Mouse (Mus musculus) lung, postnatal 0 days (tissue): ENCODE measurements at regions not wholly inside any gene's neighbourhood (a gene's known extent, or its start where the extent isn't known, plus 50 kb on each side); places are given as distances from the start of the nearest gene placed in this dataset.

ENCODE experiments used
- ATAC-seq: fragments of 200-750 bp; cut with Nextera tagmentation; 2 replicates; pipeline ENCODE4 v1.8.0; 2017; ENCODE audit warnings: moderate library complexity
- DNase-seq: peaks from one replicate; pipeline ENCODE4 v3.0.0-alpha.2; 2016; ENCODE audit warnings: low spot score
- H3K27ac ChIP-seq: fragments of 300-500 bp; sonication (generic); 2 replicates; pipeline ENCODE4 v1.5.1; 2014; ENCODE audit warnings: antibody characterized with exemption, mild to moderate bottlenecking, low read length, mixed read lengths
- H3K27me3 ChIP-seq: fragments of 300-500 bp; sonication (generic); replicated peaks from 2 replicates; pipeline ENCODE4 v1.6.1; 2014; ENCODE audit warnings: low read length, mixed read lengths; ENCODE audit not compliant: insufficient read depth
- H3K36me3 ChIP-seq: fragments of 300-500 bp; sonication (generic); 2 replicates; pipeline ENCODE4 v1.6.1; 2014; ENCODE audit warnings: low read length, mixed read lengths; ENCODE audit not compliant: insufficient read depth
- H3K4me1 ChIP-seq: fragments of 300-500 bp; sonication (generic); 2 replicates; pipeline ENCODE4 v1.6.1; 2014; ENCODE audit warnings: antibody characterized with exemption, low read depth, low read length, mixed read lengths; ENCODE audit not compliant: insufficient read depth
- H3K4me2 ChIP-seq: fragments of 300-500 bp; sonication (generic); replicated peaks from 2 replicates; pipeline ENCODE4 v1.6.1; 2014; ENCODE audit warnings: low read depth, mild to moderate bottlenecking, low read length, moderate library complexity, mixed read lengths
- H3K4me3 ChIP-seq: fragments of 300-500 bp; sonication (generic); 2 replicates; pipeline ENCODE4 v1.5.1; 2014; ENCODE audit warnings: low read depth, low read length
- H3K9ac ChIP-seq: fragments of 300-500 bp; sonication (generic); replicated peaks from 2 replicates; pipeline ENCODE4 v1.6.1; 2014; ENCODE audit warnings: low read depth, mild to moderate bottlenecking
- H3K9me3 ChIP-seq: fragments of 300-500 bp; sonication (generic); 2 replicates; pipeline ENCODE4 v1.6.1; 2016; ENCODE audit warnings: low read length, mixed read lengths
- CTCF ChIP-seq: IDR thresholded peaks from 2 replicates; pipeline ENCODE4 v1.5.1; 2016; ENCODE audit warnings: antibody characterized with exemption, mild to moderate bottlenecking
- EP300 ChIP-seq: IDR thresholded peaks from 2 replicates; pipeline ENCODE4 v1.6.1; 2016; ENCODE audit warnings: antibody characterized with exemption, mild to moderate bottlenecking, control low read depth
- WGBS: fragments of 180-500 bp; shearing (Covaris S2); extraction: QIAGEN DNeasy Blood & Tissue Kit; methylation state at CpG from one replicate; pipeline ENCODE4 v1.1.7; 2014; 5-methylcytosine and 5-hydroxymethylcytosine counted together

DNA sequence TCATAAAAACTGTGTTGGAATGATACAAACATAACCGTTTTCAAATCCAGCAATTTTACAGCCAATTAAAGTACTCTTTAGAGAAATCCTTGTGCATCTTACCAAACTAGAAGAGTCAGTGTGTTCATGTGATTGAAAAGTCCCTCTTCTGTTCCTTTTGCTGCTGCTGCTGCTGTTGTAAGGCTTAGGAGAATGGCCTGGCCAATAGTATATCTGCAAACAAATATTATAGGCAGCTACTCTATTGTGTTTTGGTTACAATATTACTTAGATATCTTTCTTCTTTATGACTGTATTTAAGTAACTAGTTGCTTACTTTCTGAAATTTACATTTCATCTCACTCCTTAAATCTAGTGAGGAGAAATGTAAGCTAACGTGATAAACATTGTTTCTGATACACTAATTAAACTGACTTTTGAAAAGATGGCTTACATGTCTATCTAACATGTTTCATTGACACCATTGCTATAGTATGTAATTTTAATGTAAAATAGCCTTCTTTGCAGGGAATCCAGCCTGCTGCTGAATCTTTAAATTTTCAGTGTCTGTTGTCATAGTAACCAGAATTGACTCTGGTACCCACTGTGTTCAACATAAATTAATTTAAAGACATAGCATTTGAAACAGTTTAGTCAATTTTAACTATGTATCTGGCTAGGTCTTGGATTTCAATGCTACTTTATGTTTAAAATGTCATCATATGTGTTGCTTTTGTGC, 139.7 kb upstream of the Slco6d1 start:
- DNase-seq: no peak
- no peak overlapping the region for H3K9ac ChIP-seq
- no peak overlapping the region for H3K4me3 ChIP-seq
- ATAC-seq: no peak
- TF ChIP-seq CTCF: no peak
- no peaks in the 10 kb centered on the region for H3K36me3 ChIP-seq
- H3K27me3 ChIP-seq: no peaks in the 10 kb centered on the region
- H3K4me1 ChIP-seq: no peaks in the 10 kb centered on the region
- no peak overlapping the region for H3K4me2 ChIP-seq
- H3K9me3 ChIP-seq: no peaks in the 10 kb centered on the region
- WGBS: 57% methylated on average over 2 of the region's 2 CpGs
- no peak overlapping the region for H3K27ac ChIP-seq

DNA sequence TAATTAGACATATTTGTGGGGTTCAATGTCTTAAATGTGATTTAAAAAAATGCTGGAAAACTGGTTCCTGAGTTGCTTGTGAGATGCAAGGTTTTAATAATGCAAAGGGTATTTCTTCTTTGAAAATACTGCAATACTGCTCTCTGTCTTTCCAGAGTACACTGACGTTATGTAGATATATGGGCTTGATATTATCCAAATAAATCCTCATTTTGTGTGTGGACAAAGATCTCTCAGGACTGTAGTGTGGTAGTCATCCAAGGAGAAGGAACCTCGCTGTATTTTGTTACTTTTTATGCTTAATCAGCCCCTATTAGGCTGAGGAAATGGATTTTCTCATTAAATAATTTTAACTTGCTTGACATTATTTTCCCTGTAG, 139.2 kb upstream of the Slco6d1 start:
- Histone ChIP-seq H3K27ac (no peak overlapping the region), H3K4me3 (no peak overlapping the region), H3K9ac (no peak overlapping the region), H3K9me3 (no peaks in the 10 kb centered on the region), H3K4me1 (no peaks in the 10 kb centered on the region), H3K27me3 (no peaks in the 10 kb centered on the region), H3K36me3 (no peaks in the 10 kb centered on the region), H3K4me2 (no peak overlapping the region)
- TF ChIP-seq EP300 (no peak), CTCF (no peak)
- ATAC-seq (no peak), DNase-seq (no peak)
- WGBS: 66% methylated on average over 2 of the region's 2 CpGs

DNA sequence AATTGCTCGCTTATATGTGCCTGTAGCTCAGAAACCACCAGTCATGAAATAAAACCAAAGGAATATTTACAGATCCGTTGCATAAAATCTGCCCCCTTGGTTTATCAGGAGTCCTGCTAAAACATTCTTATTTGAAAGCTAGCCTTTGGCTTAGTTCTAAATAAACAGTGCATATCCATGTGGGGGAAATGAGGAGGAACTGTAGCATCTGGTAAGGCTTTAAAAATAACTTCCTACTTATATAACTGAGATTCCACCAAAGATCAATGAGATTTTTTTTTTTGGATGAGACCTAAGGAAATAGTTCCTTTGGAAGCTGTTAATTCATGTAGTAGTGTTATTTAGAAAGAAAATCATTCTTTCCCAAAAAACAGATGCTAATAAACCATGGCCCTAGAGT, 117.8 kb upstream of the Slco6d1 start:
- H3K36me3 ChIP-seq: no peaks in the 10 kb centered on the region
- H3K27me3 ChIP-seq: no peaks in the 10 kb centered on the region
- TF ChIP-seq CTCF (no peak), EP300 (no peak)
- H3K4me3 ChIP-seq: no peak overlapping the region
- H3K27ac ChIP-seq: no peak overlapping the region
- ATAC-seq: no peak
- no peaks in the 10 kb centered on the region for H3K9me3 ChIP-seq
- H3K4me1 ChIP-seq: no peaks in the 10 kb centered on the region
- no peak for DNase-seq
- 72% methylated on average over 2 of the region's 2 CpGs for WGBS
- no peak overlapping the region for H3K9ac ChIP-seq
- H3K4me2 ChIP-seq: no peak overlapping the region

DNA sequence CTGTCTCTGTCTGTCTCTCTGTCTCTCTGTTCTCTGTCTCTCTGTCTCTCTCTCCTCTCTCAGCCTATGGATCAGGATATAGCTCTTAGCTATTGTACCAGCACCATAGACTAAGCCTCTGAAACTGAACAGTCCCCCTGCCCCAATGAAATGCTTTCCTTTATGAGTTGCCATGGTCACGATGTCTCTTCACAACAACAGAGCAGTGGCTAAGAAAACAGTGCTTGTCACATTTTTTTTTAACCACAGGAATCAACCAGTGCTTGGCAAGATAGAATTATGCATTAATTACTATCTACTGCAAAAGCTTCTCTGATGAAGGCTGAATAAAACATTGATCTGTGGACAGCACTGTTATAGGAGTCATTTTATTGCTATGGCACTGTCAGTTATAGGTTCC, 114.6 kb upstream of the Slco6d1 start:
- DNase-seq: no peak
- no peak overlapping the region for H3K4me3 ChIP-seq
- ATAC-seq: no peak
- H3K27me3 ChIP-seq: no peaks in the 10 kb centered on the region
- no peaks in the 10 kb centered on the region for H3K9me3 ChIP-seq
- H3K4me2 ChIP-seq: no peak overlapping the region
- no peaks in the 10 kb centered on the region for H3K36me3 ChIP-seq
- TF ChIP-seq EP300: no peak
- TF ChIP-seq CTCF: no peak
- no peak overlapping the region for H3K9ac ChIP-seq
- no peak overlapping the region for H3K27ac ChIP-seq
- 88% methylated on average over 1 of the region's 1 CpGs for WGBS
- no peaks in the 10 kb centered on the region for H3K4me1 ChIP-seq

DNA sequence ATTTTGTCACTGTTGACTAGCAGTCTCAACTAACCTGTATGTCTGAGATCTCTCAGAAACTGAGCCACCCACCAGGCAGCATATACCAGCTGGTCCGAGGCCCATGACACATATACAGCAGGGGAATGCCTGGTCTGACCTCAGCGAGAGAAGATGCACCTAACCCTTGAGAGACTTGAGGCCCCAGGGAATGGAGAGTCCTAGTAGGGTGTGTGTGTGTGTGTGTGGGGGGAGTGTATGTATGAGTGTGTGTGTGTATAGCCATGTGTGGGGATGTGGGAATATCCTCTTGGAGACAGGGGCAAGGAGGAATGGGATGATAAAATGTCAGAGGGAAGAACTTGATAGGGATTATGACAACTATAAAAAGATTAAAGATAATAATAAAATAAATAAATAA, 113.4 kb upstream of the Slco6d1 start:
- Histone ChIP-seq H3K27ac (no peak overlapping the region), H3K4me1 (no peaks in the 10 kb centered on the region), H3K9me3 (no peaks in the 10 kb centered on the region), H3K36me3 (no peaks in the 10 kb centered on the region), H3K4me2 (no peak overlapping the region), H3K9ac (no peak overlapping the region), H3K27me3 (no peaks in the 10 kb centered on the region), H3K4me3 (no peak overlapping the region)
- ATAC-seq (no peak), DNase-seq (no peak)
- TF ChIP-seq CTCF: no peak
- no peak for TF ChIP-seq EP300
- WGBS: 88% methylated on average over 2 of the region's 2 CpGs

DNA sequence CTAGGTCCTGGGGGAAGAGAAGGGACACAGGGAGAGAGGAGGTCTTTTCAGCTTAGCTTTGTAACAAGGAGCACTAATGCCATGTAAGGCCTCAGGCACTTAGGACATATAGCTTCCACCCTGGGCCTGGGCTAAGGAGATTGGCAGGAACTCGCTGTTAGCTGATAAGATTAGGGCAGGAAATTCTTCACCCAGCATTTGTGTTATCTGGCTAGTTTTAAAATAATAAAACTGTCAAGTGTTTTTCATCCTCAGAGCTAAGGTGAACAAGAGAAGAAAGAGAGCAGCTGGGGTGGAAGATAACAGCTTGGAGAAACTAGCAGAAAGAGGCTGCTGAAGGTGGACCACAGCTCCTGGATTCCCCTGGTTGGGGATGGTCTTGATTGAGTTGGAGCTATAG, 111.0 kb upstream of the Slco6d1 start:
- TF ChIP-seq EP300: no peak
- TF ChIP-seq CTCF: no peak
- Histone ChIP-seq H3K9ac (no peak overlapping the region), H3K27me3 (no peaks in the 10 kb centered on the region), H3K36me3 (no peaks in the 10 kb centered on the region), H3K4me3 (no peak overlapping the region), H3K4me2 (no peak overlapping the region), H3K4me1 (no peaks in the 10 kb centered on the region), H3K27ac (no peak overlapping the region), H3K9me3 (no peaks in the 10 kb centered on the region)
- ATAC-seq: no peak
- WGBS: 14% methylated on average over 1 of the region's 1 CpGs
- DNase-seq: no peak

DNA sequence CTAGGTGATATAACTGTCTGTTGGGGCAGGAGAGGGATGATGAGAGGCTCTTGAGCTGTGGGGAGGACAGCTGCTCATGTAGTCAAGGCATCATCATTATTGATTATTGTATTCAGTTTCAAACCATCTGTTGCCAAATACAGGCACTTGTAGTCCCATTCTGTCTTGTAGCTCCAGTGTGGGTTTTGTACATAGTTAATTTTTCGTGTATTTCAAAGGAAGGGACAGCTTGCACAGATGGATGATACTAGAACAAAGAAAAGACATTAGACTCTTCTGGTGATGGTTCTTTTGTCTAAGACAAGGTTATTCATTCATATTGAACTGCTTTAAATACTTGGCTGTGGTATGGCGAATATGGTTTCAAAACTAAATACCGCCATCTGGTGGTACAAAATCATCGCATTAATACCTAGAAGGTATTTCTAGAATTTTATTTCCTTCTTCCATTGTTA, 70.8 kb upstream of the Slco6d1 start:
- H3K36me3 ChIP-seq: no peaks in the 10 kb centered on the region
- no peak for ATAC-seq

More for the DNA sequence above, 70.8 kb upstream of the Slco6d1 start:
- Histone ChIP-seq H3K27ac (no peak overlapping the region), H3K4me3 (no peak overlapping the region), H3K27me3 (no peaks in the 10 kb centered on the region), H3K9me3 (no peaks in the 10 kb centered on the region), H3K4me1 (no peaks in the 10 kb centered on the region), H3K9ac (no peak overlapping the region), H3K4me2 (no peak overlapping the region)
- 26% methylated on average over 4 of the region's 4 CpGs for WGBS
- DNase-seq: peak; percentile 59
- peak; percentile 65 for TF ChIP-seq CTCF
- no peak for TF ChIP-seq EP300
